Mouse (Mus musculus): ENCODE measurements around the gene Ptprr. TPM values are rescaled to one million over a fixed set of nuclear protein-coding genes. Genes with fewer than 3 reads are reported as not detected.

Gene Ptprr
- polyA plus RNA-seq, 1 experiment, result 1.6 TPM

- Histone ChIP-seq H3K4me1 (ENCODE audit: control insufficient read depth, insufficient read depth, low read length) (no peaks in the 10 kb centered on the region), H3K27ac (ENCODE audit: control insufficient read depth, insufficient read depth, low read depth, low read length, poor library complexity) (no peak overlapping the region), H3K4me3 (replicated peaks; ENCODE audit: control insufficient read depth, low read depth, low read length) (no peak overlapping the region)
- 80% methylated on average over 13 of the region's 13 CpGs for WGBS
- TF ChIP-seq POLR2A (IDR thresholded peaks at IDR 0.05; ENCODE audit: borderline replicate concordance, control insufficient read depth, low read depth, low read length), result no peak
- TF ChIP-seq CTCF (IDR thresholded peaks at IDR 0.05; ENCODE audit: control insufficient read depth, insufficient read depth, low read length), result no peak
Observed at GRCm38 (mm10) chr10:116096466-116096865, 78.5 kb downstream of the Ptprr start.

GRCm38 (mm10) chr10:116098470-116098869, 80.5 kb downstream of the Ptprr start:
- Histone ChIP-seq H3K4me3 (replicated peaks; ENCODE audit: control insufficient read depth, low read depth, low read length) (no peak overlapping the region), H3K4me1 (ENCODE audit: control insufficient read depth, insufficient read depth, low read length) (no peaks in the 10 kb centered on the region), H3K27ac (ENCODE audit: control insufficient read depth, insufficient read depth, low read depth, low read length, poor library complexity) (no peak overlapping the region)
- no peak for TF ChIP-seq CTCF (IDR thresholded peaks at IDR 0.05; ENCODE audit: control insufficient read depth, insufficient read depth, low read length)
- no peak for TF ChIP-seq POLR2A (IDR thresholded peaks at IDR 0.05; ENCODE audit: borderline replicate concordance, control insufficient read depth, low read depth, low read length)
- WGBS, result 63% methylated on average over 7 of the region's 7 CpGs

- no peaks in the 10 kb centered on the region for H3K4me1 ChIP-seq (ENCODE audit: control insufficient read depth, insufficient read depth, low read length)
- no peak overlapping the region for H3K4me3 ChIP-seq (replicated peaks; ENCODE audit: control insufficient read depth, low read depth, low read length)
- 60% methylated on average over 4 of the region's 4 CpGs for WGBS
- H3K27ac ChIP-seq (ENCODE audit: control insufficient read depth, insufficient read depth, low read depth, low read length, poor library complexity), result no peak overlapping the region
- TF ChIP-seq CTCF (IDR thresholded peaks at IDR 0.05; ENCODE audit: control insufficient read depth, insufficient read depth, low read length) (no peak), POLR2A (IDR thresholded peaks at IDR 0.05; ENCODE audit: borderline replicate concordance, control insufficient read depth, low read depth, low read length) (no peak)
Observed at GRCm38 (mm10) chr10:116108176-116108575, 90.2 kb downstream of the Ptprr start.

GRCm38 (mm10) chr10:116108730-116109129, 90.7 kb downstream of the Ptprr start:
- WGBS, result 71% methylated on average over 1 of the region's 1 CpGs
- Histone ChIP-seq H3K4me3 (replicated peaks; ENCODE audit: control insufficient read depth, low read depth, low read length) (no peak overlapping the region), H3K4me1 (ENCODE audit: control insufficient read depth, insufficient read depth, low read length) (no peaks in the 10 kb centered on the region), H3K27ac (ENCODE audit: control insufficient read depth, insufficient read depth, low read depth, low read length, poor library complexity) (no peak overlapping the region)
- TF ChIP-seq POLR2A (IDR thresholded peaks at IDR 0.05; ENCODE audit: borderline replicate concordance, control insufficient read depth, low read depth, low read length) (no peak), CTCF (IDR thresholded peaks at IDR 0.05; ENCODE audit: control insufficient read depth, insufficient read depth, low read length) (no peak)

GRCm38 (mm10) chr10:116112868-116113267, 94.9 kb downstream of the Ptprr start:
- H3K4me1 ChIP-seq (ENCODE audit: control insufficient read depth, insufficient read depth, low read length), result no peaks in the 10 kb centered on the region
- 57% methylated on average over 11 of the region's 11 CpGs for WGBS
- TF ChIP-seq POLR2A (IDR thresholded peaks at IDR 0.05; ENCODE audit: borderline replicate concordance, control insufficient read depth, low read depth, low read length), result no peak
- no peak for TF ChIP-seq CTCF (IDR thresholded peaks at IDR 0.05; ENCODE audit: control insufficient read depth, insufficient read depth, low read length)

GRCm38 (mm10) chr10:116113867-116114474, 96.0 kb downstream of the Ptprr start, which contains the start of gene 4933416C03Rik:
4933416C03Rik (minus strand) TSS chr10:116113917.
- Histone ChIP-seq H3K4me1 (ENCODE audit: control insufficient read depth, insufficient read depth, low read length) (no peaks in the 10 kb centered on the region), H3K4me3 (replicated peaks; ENCODE audit: control insufficient read depth, low read depth, low read length) (no peak within 1 kb of the TSS), H3K27ac (ENCODE audit: control insufficient read depth, insufficient read depth, low read depth, low read length, poor library complexity) (no peak within 1 kb of the TSS)
- 92% methylated on average over 39 of the region's 39 CpGs for WGBS
- TF ChIP-seq POLR2A (IDR thresholded peaks at IDR 0.05; ENCODE audit: borderline replicate concordance, control insufficient read depth, low read depth, low read length) (no peak), CTCF (IDR thresholded peaks at IDR 0.05; ENCODE audit: control insufficient read depth, insufficient read depth, low read length) (no peak)

More at GRCm38 (mm10) chr10:116112868-116113267, 94.9 kb downstream of the Ptprr start:
- H3K27ac ChIP-seq (ENCODE audit: control insufficient read depth, insufficient read depth, low read depth, low read length, poor library complexity), result no peak overlapping the region
- no peak overlapping the region for H3K4me3 ChIP-seq (replicated peaks; ENCODE audit: control insufficient read depth, low read depth, low read length)

DNA sequence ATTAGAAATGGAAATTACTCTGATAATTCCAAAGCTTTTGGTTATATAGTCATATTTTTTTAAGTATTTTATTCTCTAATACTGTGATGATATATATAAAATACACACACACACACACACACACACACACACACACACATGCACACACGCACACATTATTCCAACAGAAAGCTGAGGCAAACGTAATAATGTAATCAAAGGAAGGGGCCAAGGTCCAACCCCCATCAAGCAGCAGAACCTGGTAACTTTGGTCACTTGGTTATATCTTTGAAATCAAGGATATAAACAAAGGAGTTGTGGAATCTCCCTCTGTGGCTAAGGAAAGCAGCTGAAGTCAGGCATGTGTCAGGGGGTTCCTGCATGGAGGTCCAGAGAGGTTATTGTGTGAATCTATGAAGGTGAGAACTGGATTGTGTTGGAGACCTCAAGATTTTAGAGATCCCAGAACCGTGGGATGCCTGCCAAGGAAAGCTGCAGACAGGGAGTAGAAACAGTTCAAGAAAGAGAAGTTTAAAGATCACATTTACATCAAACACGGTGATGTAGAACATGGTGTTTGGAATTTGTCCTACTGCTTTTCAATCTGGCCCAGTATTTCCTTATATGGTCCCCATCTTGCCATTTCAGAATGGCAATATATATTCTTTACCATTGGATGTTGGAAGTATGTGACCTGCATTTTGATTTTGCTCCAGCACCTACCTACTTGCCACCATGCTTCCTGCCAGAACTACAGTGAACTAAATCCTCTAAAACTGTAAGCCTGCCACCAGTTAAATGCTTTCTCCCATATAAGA, 98.1 kb downstream of the Ptprr start:
- H3K27ac ChIP-seq (ENCODE audit: control insufficient read depth, insufficient read depth, low read depth, low read length, poor library complexity), result no peak overlapping the region
- no peaks in the 10 kb centered on the region for H3K4me1 ChIP-seq (ENCODE audit: control insufficient read depth, insufficient read depth, low read length)
- no peak overlapping the region for H3K4me3 ChIP-seq (replicated peaks; ENCODE audit: control insufficient read depth, low read depth, low read length)
- 71% methylated on average over 4 of the region's 4 CpGs for WGBS
- TF ChIP-seq POLR2A (IDR thresholded peaks at IDR 0.05; ENCODE audit: borderline replicate concordance, control insufficient read depth, low read depth, low read length) (no peak), CTCF (IDR thresholded peaks at IDR 0.05; ENCODE audit: control insufficient read depth, insufficient read depth, low read length) (no peak)

DNA sequence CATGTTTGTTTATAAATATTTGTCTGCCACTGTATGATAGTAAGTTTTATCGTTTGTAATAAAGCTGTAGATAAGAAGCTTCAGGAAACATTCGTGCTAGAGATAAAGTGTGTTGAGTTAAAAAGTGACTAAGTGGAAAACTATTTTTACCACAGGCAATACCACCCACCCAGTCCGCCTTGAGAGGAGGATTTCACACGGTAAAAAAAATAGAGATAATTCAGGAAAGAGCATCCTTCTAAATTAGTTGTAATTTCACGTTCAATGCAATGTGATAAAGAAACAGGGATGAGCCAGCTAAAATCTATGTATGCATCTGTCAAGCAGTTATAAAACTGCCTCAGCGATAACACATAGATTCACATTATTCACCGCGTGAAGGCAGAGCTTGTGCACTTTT, 99.0 kb downstream of the Ptprr start:
- WGBS, result 51% methylated on average over 8 of the region's 8 CpGs
- H3K27ac ChIP-seq (ENCODE audit: control insufficient read depth, insufficient read depth, low read depth, low read length, poor library complexity), result no peak overlapping the region
- peaks cover 3% of the 10 kb centered on the region; the same call in 1 of the 2 replicates for H3K4me1 ChIP-seq (ENCODE audit: control insufficient read depth, insufficient read depth, low read length)
- no peak overlapping the region for H3K4me3 ChIP-seq (replicated peaks; ENCODE audit: control insufficient read depth, low read depth, low read length)
- no peak for TF ChIP-seq POLR2A (IDR thresholded peaks at IDR 0.05; ENCODE audit: borderline replicate concordance, control insufficient read depth, low read depth, low read length)
- TF ChIP-seq CTCF (IDR thresholded peaks at IDR 0.05; ENCODE audit: control insufficient read depth, insufficient read depth, low read length), result no peak
